Mouse (Mus musculus) liver (tissue): ENCODE measurements around the gene Pcgf2.
"Not testable (repeated sequence)": the region's sequence is repeated elsewhere in the genome, so short reads cannot be mapped to it uniquely, and the experiment has no call there.

Source experiments
- DNase-seq: peaks from one replicate; pipeline ENCODE4 v3.0.0-alpha.2; 2020; ENCODE audit warnings: mixed read lengths

The Pcgf2 gene

DNA sequence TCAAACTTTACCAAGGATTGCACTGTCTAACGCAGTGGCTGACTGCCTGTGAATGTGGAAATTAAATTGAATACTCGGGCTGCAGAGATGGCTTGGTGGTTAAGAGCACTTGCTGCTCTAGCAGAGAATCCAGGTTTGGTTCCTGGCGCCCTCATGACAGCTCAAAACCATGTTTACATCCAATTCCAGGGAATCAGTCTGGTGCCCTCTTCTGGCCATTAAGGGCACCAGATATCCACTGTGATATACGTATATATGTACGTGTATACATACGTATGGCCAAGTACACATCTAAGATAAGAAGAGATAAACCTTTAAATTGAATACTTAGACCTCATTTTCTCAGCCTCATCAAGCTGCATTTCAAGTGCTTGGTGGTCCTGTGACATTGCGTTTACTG is 34.1 kb downstream of the Pcgf2 start:
- no peak for DNase-seq

DNA sequence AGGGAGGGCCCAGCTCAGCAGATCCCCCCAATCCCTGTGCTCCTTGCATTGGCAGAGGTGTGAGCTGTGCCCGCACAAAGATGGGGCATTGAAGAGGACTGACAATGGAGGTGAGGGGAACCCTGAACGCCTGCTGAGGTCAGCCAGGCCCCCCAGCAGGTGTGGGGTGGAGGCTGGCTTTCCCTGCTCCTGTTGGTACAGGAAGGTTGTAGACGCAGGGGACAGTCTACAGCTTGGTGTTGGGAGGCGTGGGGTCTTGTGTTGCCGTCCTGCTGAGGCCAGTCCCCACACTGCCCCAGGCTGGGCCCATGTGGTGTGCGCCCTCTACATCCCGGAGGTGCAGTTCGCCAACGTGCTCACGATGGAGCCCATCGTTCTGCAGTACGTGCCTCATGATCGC is 34.9 kb downstream of the Pcgf2 start:
- DNase-seq, result no peak

DNA sequence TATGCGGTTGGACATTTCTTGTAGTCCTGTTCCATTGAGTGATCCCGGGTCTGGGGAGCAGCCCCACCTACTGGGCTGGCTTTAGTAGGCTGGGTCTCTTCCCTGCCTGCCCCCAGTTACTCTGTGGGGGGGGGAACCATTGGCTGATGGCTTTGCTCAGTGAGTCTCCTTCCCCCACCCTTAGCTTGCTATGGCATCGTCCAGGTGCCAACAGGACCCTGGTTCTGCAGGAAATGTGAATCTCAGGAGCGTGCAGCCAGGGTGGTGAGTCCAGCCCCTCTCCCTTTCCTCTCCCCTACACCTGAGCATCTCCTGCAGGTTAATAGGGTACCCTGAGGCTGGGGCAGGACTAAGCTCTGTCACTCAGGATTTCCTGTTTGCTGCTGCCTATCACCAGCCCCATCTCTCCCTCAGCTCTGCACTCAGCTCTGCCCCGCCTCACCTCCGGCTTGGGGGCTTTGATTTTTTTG is 35.5 kb downstream of the Pcgf2 start:
- DNase-seq, result no peak

DNA sequence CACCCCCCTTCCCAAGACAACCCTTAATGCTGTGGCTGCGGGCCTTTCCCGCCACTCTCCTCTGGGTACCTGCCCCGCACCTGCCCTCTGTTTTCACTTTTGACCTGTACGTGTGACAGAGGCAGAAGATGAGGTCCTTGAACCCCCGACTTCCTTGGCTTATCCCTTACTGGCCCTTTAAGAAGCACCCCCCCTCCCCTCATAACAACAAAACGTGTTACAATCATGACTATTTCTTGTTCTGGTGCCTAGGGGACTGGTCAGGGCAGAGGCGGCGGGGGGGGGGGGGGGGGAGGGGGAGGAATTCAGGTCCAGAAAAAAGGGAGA is 36.0 kb downstream of the Pcgf2 start:
- no peak for DNase-seq

DNA sequence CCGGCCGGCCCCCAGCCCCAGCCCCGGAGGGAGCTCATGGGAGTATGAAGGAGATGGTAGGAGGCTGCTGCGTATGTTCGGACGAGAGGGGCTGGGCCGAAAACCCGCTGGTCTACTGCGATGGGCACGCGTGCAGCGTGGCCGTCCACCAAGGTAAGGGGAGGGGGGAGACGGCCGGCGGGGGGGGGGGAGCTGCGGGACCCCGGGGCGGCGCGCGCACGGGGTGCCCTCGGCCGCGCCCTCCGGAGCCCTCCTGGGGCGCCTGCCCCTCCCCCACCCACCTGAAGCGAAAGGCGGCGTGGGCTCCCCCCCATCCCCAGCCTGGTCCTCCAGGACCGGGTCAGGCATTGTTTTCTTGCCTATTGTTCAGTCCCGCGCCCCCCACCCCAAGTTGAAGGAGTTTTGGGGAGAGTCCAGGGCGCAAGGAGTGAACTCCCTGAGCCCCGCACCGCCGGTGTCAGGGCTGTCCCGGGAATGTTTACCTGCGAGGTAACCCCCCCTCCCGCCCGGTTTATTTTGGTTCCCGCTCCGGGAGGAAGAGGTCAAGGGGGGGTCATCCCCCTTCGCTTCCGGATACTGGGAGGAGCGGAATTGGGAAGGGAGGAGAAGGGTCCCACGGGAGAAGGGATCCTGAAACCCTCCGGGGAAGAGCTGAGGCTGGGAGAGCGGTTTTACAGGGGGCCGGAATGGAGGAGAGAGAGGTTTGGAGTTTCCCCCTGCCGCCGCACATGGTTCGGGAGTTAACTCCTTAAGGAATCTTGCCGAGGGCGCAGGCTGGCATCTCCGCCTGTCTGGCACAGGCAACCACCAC is 36.6 kb downstream of the Pcgf2 start:
- DNase-seq, result no peak

DNA sequence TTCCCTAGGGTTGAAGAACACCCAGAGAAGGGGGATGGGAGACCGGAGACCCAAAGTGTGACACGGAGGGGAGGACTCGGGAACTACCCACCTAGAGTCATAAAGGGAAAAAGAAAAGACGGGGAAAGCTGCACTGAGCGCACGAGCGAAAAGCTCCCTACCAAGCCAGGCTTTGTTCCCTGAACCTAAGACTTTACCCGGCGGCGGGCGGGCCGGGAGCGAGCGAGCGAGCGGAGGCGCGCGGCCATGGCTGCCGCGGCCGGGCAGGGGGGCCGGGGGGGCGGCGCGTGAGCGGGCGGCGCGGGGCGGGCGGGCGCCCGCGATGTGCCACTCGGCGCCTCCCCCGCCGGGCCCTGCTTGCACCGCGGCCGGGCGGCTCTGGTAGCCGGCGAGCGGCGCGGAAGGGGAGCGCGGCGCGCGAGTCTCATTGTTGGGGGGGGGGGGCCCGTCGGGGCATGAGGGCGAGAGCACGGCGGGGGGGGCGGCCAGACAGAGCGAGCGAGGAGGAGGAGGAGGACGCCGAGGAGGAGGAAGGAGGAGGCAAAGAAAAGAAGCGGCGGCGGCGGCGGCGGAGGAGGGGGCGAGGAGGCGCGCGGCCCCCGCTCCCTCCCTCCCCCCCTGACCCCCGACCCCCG is 37.3 kb downstream of the Pcgf2 start, which contains the start of gene Mllt6:
Gene Mllt6, plus strand, starts transcription at position 522 of the 635 bp plus-strand sequence.
- DNase-seq, result peak; percentile 61

DNA sequence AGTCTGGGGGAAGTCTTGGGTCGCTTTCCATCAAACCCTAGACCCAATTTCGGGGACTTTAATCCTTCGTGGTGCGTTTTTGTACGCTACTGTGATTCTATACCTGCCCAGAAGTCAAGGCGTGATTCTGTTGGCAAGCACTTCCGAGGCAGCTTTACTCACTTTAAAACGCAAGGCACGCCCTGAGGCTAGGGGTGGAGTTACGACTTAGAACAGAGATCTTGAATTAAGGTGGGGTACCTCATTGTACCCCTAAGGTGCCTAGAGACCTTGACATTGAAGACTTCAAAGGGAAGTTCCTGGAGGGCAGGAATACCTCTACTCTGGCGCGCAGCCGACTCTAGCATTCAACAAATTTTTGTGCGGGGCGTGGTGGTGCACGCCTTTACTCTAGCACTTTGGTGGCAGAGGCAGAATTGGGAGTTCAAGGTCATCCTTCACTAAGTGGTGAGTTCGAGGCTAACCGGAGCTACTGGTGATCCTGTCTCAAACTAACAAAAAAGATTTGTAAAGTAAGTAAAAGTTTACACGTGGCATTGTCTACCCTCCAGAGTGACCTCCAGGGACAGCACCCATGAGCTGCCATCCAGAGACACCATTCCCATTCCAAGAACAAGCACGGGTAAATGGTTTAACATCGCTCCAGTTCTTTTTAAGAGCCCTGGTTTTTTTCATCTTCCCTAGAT is 37.9 kb downstream of the Pcgf2 start:
- no peak for DNase-seq

DNA sequence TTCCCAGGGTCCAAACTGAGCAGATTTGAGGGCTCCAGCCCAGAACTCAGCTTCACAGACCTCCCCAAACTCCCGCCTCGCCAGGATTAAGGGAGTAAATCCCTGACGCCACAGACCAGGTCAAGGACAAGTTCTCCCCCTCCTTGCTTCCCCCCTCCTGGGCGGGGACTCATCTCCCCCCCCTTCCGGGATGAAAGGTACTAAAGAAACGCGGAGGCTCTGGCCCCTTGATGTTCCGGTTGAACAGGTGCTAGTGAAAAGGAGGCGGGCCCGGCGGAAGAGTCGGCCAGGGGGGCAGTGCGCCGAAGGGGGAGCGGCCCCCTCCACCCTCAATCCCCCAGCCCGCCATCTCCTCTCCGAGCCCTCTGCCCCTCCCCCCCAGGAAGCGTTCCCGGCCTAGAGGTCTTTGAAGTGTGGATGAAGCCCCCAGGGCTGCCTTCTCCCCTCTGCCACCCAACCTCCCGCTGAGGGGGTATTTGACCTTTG is 38.6 kb downstream of the Pcgf2 start:
- no peak for DNase-seq

DNA sequence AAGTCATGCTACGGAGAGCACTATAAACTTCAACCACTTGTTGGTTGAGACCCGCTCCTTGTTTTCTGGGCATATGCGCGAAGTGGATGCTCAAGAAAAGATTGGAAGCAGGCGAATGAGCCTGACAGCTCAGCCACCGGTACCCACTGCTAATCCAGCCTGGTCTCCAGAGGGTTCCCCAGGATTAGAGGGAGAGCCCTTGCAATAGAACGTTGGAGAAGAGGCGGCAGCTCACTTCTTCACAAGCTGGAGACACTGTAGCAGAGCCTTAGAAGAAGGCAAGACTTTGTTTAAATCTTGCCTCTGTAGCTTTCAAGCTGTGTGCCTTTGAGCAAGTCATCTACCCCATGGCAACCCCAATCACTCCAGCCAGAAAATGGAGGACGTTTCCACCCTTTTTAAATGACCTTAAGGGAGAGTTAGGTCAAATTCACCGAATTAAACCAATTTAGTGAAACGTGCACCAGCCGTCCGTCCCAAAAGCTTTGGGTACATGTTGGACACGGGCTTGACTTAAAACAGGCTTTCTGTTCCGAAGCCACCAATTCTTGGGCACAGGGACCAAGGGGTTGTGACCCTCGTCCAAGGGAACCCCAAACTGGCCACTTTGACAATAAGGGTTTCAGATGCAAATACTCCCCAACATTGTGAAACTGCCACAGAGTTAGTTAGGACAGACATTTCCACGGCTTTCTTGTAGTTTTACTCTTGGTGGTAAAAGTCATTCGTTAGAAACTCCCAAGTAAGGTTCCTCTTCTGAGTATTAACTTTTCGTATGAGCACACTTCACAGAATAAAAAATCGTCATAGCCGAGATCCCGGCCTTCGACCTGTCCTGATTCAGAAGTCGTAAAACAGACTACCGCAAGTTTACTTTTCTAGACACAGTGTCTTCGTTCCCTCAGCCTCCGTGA is 39.3 kb downstream of the Pcgf2 start:
- DNase-seq, result no peak

DNA sequence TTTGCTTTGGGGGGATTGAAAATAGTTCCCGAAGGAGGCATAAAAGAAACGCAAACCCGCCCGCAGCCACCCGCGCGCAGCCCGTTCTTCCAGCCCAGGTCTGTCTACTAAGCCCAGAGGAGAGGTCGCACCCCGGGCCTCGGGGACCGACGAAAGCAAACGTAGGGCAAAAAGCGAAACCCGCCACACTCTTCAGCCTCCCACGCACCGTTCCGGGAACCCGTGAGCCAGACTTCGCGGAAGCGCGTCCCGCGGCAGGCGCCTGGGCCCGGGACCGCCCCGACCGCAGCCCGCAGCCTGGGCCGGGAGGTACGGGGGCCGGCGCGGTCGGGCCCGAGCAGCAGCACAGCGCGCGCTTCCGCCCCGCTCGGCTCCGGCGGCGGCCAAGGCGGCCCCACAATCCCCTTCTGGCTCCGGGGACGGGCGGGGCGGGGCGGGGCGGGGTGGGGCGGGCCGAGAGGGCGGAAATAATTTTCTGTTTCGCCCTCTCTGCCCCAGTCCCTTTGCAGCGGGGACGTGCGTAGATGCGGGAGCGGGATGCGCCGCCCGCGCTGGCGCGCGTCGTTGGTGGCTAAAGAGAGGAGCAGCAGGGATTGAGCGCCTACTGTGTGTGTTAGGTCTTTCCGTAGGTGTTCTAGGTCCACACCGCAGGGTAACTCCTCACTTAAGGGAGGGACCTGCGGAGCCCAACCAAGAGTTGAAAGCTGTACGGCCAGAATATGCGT is 40.1 kb downstream of the Pcgf2 start:
- DNase-seq, result peak; percentile 75

DNA sequence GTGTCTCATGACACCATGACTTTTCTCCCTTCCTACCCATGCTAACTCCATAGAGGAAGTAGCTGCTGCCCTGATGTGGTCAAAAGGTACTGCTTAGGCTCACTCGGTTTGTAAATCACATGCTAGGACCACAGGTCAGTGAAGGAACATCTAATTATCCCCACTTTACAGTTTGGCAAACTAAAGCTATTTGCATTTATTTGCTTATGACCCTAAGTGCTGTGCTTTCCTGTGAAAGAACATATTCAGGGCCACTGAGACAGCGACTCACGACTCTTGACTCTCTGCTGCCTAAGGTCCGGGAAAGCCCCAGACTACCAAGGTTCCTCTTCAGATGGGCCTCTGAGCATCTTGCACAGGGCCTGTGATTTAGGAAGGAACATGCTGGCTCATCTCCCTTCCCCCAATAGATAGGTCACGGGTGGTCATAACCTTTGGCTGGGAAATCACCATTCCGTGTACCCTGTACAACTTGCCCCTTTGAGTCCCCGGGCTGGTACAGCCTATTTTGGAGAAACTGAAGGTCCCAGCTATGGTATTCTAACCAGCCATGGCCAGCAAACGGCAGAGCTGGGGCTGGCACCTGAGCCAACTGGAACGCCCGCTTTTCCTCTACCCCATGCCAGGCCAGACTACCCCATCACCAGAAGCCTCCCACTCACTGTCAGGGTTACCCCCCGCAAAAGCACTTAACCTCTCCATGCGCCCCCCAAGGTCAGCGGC is 40.9 kb downstream of the Pcgf2 start:
- no peak for DNase-seq

DNA sequence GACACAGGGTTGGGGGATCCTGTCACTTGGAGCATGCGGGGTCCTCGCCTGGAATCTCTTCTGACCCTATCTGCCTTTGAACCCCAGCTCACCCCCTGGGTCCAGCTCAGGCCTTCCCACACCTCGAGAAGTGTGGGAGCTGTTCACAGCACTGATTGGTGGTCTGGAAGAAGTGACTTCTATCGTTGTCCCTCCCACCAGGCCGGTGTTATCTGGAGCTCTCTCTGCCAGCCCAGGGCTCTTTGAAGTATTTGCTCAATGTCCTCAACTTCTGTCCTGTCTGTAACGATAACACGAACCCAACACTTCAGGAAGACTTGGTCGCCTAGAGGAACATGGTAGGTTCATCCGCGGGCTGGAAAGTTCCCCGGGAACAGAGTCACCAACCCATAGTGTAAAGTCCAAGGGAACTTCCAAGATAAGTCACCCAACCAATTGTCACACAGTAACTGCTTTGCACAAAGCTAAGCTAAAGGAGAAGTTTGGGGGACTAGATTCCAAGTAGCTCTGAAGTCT is 41.5 kb downstream of the Pcgf2 start:
- DNase-seq, result no peak

DNA sequence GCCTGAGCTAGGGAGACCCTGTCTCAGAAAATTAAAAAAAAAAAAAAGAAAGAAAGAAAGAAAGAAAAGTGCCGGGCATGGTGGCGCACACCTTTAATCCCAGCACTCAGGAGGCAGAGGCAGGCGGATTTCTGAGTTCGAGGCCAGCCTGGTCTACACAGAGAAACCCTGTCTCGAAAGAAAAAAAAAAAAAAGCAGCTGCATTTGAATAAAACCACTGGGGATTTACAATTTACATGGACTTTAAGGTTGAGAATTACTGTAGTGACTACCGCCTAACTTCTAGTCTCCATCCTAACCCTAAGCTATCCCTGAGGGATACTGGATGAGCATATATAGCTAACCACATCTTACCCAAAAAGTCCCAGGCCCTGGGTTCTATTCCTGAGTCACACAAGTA is 42.3 kb downstream of the Pcgf2 start:
- DNase-seq, result not testable (repeated sequence)

DNA sequence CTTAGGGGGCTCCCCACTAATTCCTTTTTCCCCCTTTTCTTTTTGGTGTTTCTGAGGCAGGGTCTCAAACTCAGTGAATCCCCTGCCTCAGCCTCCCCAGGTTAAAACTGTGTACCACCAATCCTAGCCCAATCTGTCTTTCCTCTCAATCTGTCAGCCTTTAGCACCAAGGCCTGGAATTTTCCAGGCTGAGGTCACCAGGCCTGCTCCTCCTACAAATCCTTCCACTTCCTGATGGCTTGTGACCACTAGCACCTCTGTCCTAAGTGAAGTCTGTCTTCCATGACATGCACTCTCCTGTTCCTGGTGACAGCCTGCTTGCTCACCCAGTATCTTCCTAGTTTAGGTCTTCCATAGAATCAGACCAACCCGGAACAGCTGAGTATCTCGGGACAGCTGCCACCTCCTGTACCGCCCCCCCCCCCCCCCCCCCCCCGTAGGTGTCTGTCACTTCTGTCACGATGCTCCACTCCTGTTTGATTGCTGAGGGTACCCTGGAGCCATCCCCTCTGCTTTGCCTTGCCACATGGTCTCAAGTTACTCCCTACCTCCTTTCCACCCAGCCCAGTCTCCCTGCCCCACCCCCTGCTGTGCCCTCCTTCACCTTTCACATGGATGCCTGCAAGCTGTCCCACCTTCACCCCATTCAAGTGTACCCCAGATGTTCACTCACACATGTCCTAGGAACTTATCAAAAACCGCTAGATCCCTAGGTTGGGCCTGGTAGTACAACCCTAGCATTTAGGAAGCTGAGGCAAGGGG is 42.9 kb downstream of the Pcgf2 start:
- no peak for DNase-seq

DNA sequence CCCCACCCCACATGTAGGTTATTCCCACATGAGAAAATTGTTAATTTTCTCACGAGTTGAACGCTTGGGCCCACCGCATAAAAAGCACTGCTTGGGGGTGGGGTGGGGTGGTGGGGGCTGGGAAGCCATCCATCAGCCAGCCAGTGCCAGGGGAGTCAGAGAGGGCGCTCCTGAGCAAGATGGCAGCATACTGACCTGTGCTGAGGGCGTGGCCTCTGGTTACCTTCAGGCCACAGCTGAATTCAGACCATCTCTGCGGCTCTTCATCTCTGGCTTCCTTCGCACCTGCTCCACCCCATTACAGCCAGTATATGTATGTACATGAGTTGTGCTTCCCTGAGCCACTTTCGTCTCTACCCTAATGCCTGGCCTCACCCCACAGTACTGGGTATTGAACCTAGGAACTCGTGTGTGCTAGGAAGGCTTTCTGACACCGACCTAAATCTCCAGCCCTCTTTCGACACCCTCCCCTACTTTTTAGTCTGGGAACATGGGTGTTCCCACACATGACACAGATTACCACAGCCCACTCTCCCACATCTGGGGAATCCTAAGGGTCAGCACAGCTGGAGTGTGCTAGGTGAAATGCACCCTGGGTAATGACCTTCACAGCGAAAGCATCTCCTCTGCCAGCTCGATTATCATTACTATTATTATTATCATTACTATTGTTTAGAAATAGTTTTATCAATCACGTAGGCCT is 43.9 kb downstream of the Pcgf2 start:
- no peak for DNase-seq

DNA sequence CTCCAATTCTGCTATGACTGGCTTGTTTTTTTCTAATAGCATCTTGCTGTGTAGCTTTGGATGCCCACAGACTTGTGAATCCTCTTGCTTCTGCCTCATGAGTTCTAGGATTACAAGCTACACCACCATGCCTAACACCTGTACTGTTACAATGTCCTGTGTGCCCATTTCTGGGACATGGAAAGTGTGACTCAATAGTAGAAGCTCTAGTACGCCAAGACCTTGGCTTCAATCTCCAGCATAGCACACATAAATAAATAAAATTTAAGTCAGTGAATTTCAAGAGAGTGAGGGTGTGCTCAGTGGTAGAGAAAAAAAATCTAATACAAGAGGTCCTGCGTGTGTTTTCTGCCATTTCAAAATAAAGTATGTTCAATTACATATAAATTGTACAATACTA is 46.1 kb downstream of the Pcgf2 start:
- DNase-seq, result no peak

DNA sequence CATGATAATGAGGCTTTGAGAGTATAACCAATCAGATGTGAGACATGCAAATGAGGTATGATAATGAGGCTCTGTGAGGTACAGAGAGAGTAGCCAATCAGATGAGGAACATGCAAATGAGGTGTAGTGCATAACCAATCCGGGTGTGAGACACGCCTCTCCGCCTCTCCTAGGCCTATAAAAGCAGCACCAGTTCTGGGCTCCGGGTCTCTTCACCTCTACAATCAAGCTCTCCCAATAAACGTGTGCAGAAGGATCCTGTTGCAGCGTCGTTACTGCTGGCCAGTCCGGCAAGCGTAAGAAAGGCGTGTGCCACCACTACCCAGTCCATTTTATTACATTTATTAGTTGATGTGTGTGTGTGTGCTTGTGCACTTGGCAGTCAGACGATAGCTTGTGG is 46.9 kb downstream of the Pcgf2 start:
- not testable (repeated sequence) for DNase-seq

DNA sequence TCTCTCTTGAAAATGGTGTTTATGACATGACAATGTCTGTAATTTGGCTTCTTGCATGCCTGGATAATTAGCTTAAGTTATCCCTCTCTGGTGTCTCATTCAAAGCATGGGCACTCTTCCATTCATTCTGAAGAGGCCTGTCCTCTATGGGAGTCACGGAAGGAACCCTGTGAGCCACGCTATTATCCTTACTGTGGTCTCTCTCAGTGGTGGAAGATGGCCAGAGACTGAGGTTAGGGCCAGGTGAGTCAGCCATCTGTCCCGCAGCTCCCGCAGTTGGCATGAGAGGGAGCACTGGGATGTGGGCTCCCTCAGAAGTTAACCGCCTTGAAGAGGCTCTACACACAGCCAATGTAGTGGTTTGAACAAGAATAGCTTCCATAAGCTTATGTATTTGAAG is 50.0 kb downstream of the Pcgf2 start:
- no peak for DNase-seq

DNA sequence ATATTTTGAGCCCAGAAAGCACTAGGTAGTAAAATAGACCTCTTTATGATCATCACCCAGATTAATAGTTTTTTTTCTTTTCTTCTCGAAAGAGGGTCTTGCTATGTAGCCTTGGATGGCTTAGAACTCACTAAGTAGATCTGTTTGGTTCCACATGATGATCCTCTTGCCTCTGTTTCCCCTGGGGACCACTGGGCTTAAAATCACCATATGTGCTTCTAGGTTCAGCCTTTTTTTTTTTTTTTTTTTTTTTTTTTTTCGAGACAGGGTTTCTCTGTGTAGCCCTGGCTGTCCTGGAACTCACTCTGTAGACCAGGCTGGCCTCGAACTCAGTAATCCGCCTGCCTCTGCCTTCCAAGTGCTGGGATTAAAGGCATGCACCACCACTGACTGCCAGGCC is 51.8 kb downstream of the Pcgf2 start:
- not testable (repeated sequence) for DNase-seq

DNA sequence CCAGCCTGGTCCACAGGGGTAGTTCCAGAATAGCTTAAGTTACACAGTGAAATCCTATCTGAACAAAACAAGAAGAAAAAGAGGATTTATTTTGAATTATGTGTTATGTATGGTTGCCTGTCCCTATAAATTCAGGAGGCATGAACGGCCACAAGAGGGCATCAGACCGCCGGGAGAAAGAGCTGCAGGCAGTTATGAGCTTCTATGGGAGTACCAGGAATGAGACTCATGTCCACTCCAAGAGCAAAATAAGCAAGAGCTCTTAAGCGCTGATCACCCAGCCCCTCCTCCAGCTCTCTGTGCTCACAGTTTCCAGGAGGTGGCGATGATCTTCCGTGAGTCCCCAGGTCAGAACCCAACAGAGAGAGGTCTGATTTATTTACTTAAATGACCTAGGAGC is 55.5 kb downstream of the Pcgf2 start:
- peak; percentile 67 for DNase-seq
